Mouse (Mus musculus): ENCODE results near the gene P2ry6. TPM values are rescaled to one million over a fixed set of nuclear protein-coding genes. Genes with fewer than 3 reads are reported as not detected.

Gene P2ry6
- polyA plus RNA-seq (2015; fragmentation: Nextera tagmentation; extraction: Ambion mirVana): 6.8 and 6.9 TPM in 2 replicates

GRCm38 (mm10) chr7:100974135-100974903, at the start of gene P2ry6:
Gene P2ry6 (minus strand): TSS chr7:100974649.

GRCm38 (mm10) chr7:101012541-101012940, 38.1 kb upstream of the P2ry6 start, which contains the start of gene P2ry2:
Gene P2ry2 (minus strand): TSS chr7:101012866.

GRCm38 (mm10) chr7:100931926-100932480, 42.4 kb downstream of the P2ry6 start, which contains the start of gene Arhgef17:
Gene Arhgef17 (minus strand): TSS chr7:100932107.

Other genes starting within 250 kb of the P2ry6 start
- 5.3 and 6.7 TPM in 2 replicates for gene Relt, start 111.2 kb downstream of the P2ry6 start, polyA plus RNA-seq (2015; fragmentation: Nextera tagmentation; extraction: Ambion mirVana)
- 11.4 and 13.5 TPM in 2 replicates for gene Arhgef17, start 42.5 kb downstream of the P2ry6 start, polyA plus RNA-seq (2015; fragmentation: Nextera tagmentation; extraction: Ambion mirVana)
- 1.1 and 1.4 TPM in 2 replicates for gene P2ry2, start 38.2 kb upstream of the P2ry6 start, polyA plus RNA-seq (2015; fragmentation: Nextera tagmentation; extraction: Ambion mirVana)
- gene Fchsd2, start 118.2 kb upstream of the P2ry6 start, polyA plus RNA-seq (2015; fragmentation: Nextera tagmentation; extraction: Ambion mirVana): 29.5 and 32.8 TPM in 2 replicates

All from neural tube, postnatal 0 days (tissue).